ENCODE assay signal across 27 mouse cellular contexts in the genomic region with DNA sequence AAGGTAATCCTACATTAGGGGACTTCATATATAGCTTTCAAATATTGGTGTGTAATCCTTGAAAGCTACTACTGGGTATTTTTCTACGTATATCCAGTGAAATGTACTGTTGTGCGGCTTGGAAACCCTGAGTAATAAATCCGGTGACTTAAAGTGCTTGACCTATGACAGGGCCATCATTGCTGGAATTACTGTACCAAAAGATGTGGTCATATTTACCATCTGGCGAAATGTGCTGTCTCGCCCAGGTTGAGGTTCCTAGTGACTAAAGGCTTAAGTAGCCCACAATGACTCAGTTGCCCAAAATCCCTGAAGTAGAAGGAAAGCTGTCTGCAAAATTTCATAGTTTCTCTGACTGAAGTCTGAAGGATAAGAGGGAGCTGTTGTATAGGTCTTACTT.
DNase-seq lines count a peak whose midpoint lies in the region; ATAC-seq and TF ChIP-seq lines count a peak whose summit lies in the region.
"Had no signal": no experiment of that assay in that cellular context is flagged by ENCODE, and none has a peak within 500 bp of the region (broad histone marks: within the 10 kb centered on the region; RNA-seq: fewer than 3 reads in every experiment).

No protein-coding gene starts in this region.

- DNase-seq in 416B (ENCODE audit: low read depth) (peak; percentile 32), Patski (ENCODE audit: low read depth, low spot score) (peak; percentile 49)
- DNase-seq in left cerebral cortex, adult 2 months (ENCODE audit: extremely low spot score in 1 of 2, low spot score in 2 of 2), result no peak
- no peak for DNase-seq in thymus, postnatal 14 days
- DNase-seq: adrenal gland, adult 2 months; adrenal gland, postnatal 14 days; cerebellum, adult 11 months; cerebellum, adult 2 months; cerebellum, adult 9-11 months; cerebellum, postnatal 25 days; embryo, embryonic 11 days; forebrain, postnatal 0 days; gastrocnemius, postnatal 25 days; heart, adult 18-20 months; heart, postnatal 10 days; heart, postnatal 36 days had no signal

- H3K27me3 ChIP-seq in Patski, result no peaks in the 10 kb centered on the region
- no peaks in the 10 kb centered on the region for H3K27me3 ChIP-seq in myocyte (ENCODE audit: control insufficient read depth, insufficient read depth, insufficient read length)
- H3K27me3 ChIP-seq: embryonic facial prominence, embryonic 13.5 days; heart, embryonic 12.5 days; heart, embryonic 15.5 days; hindbrain, embryonic 13.5 days had no signal

- CTCF ChIA-PET in Patski (lab: Charles Lee), result interaction anchor here (0.9 to 1.9 kb wide), 8 partner anchors 9 to 125 kb away, joined by 3 to 8 read pairs (median 3); no protein-coding TSS in a partner anchor

- peak overlapping the region; percentile 68 for H3K4me2 ChIP-seq in myocyte (ENCODE audit: low read depth)
- H3K4me2 ChIP-seq: embryonic facial prominence, embryonic 13.5 days; heart, embryonic 12.5 days; heart, embryonic 15.5 days; hindbrain, embryonic 13.5 days had no signal

- in situ Hi-C loops in Patski (cut with MboI; ENCODE audit: low pct_unique_long_range_greater_than_20kb), result no loop called here

- peaks cover 29% of the 10 kb centered on the region for H3K79me2 ChIP-seq in myocyte (ENCODE audit: control insufficient read depth, insufficient read depth)

- H3K4me3 ChIP-seq in myocyte, result no peak overlapping the region
- H3K4me3 ChIP-seq in left cerebral cortex, adult 2 months, result no peak overlapping the region
- H3K4me3 ChIP-seq: embryonic facial prominence, embryonic 10.5 days; embryonic facial prominence, embryonic 13.5 days; heart, embryonic 12.5 days; heart, embryonic 15.5 days; hindbrain, embryonic 10.5 days; hindbrain, embryonic 13.5 days had no signal

- no peak overlapping the region for H3ac ChIP-seq in myocyte (ENCODE audit: control insufficient read depth, insufficient read length)

- no peak overlapping the region for H3K27ac ChIP-seq in left cerebral cortex, adult 2 months
- H3K27ac ChIP-seq: embryonic facial prominence, embryonic 10.5 days; embryonic facial prominence, embryonic 13.5 days; heart, embryonic 15.5 days; hindbrain, embryonic 10.5 days; hindbrain, embryonic 13.5 days had no signal

- no peak for TF ChIP-seq POLR2A in myocyte (IDR thresholded peaks at IDR 0.05; ENCODE audit: insufficient read length, low read depth)

- no peaks in the 10 kb centered on the region for H3K36me3 ChIP-seq in myocyte (ENCODE audit: control insufficient read depth, insufficient read depth)
- H3K36me3 ChIP-seq: embryonic facial prominence, embryonic 10.5 days; embryonic facial prominence, embryonic 13.5 days; heart, embryonic 12.5 days; heart, embryonic 15.5 days; hindbrain, embryonic 10.5 days; hindbrain, embryonic 13.5 days had no signal

- no peak for TF ChIP-seq CTCF in Patski (IDR thresholded peaks at IDR 0.05)
- TF ChIP-seq CTCF in left cerebral cortex, adult 2 months (IDR thresholded peaks at IDR 0.05), result no peak

- intact Hi-C loops in left cerebral cortex, adult 2 months (cut with DNase I), result no loop called here

- POLR2A ChIA-PET in Patski (lab: Charles Lee), result interaction anchor here (1.3 kb wide), 1 partner anchor 23 kb away, joined by 4 read pairs; no protein-coding TSS in a partner anchor

- ATAC-seq in Patski, result peak; percentile 26
- ATAC-seq in megakaryocyte progenitor cell, adult 5-6 weeks (replicated peaks; ENCODE audit: poor library complexity), result no peak
- ATAC-seq: forebrain, embryonic 14.5 days; forebrain, postnatal 0 days; hindbrain, embryonic 16.5 days; intestine, embryonic 16.5 days had no signal

TF ChIP-seq in myocyte, 11 proteins besides CTCF, POLR2A, EP300 and RAD21:
- TF ChIP-seq TCF3 (IDR thresholded peaks at IDR 0.05; ENCODE audit: insufficient read length, low read depth) (no peak), CEBPB (IDR thresholded peaks at IDR 0.05; ENCODE audit: insufficient read depth, poor library complexity, severe bottlenecking) (peak; percentile 31; the same call in 1 of the 2 replicates), POLR2AphosphoS2 (IDR thresholded peaks at IDR 0.05; ENCODE audit: insufficient read length, low read depth) (no peak)

Comparison
In these comparisons a context has a peak if more than half of its experiments do, and no peak if none do; other contexts are left out.
1. DNase-seq: peak in 416B (single experiment) and Patski (single experiment); none in left cerebral cortex, adult 2 months (0 of 2) and thymus, postnatal 14 days (single experiment).